Mouse (Mus musculus) erythroblast, embryonic 14.5 days (primary cell): ENCODE measurements around the gene Tpp1.

Experiments
- GATA1 ChIP-seq: IDR thresholded peaks from 2 replicates; pipeline ENCODE4 v1.6.1; 2012; ENCODE audit warnings: low read length, inconsistent platforms, mixed read lengths
- TAL1 ChIP-seq: IDR thresholded peaks from 3 replicates; pipeline ENCODE4 v1.6.1; 2012; ENCODE audit warnings: low read length, inconsistent platforms, mixed read lengths

DNA sequence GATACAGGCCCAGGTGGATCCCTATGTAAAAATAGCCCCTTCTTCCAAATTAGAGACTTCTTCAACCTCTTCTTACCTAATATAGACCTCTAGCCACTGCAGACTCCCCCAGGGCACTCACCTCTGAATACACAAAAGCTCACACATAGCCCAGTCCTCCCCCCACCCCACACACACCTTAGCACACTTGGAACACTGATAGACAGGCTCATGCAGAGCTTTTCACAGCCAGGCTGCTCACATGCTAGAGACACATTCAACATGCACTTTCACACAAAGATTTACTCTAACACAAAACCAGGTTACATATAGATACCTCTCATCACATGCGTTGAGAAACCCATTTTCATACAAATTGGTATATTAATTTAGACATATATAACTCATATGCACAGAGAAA, 25.3 kb upstream of the Tpp1 start:
- TF ChIP-seq TAL1, result no peak
- TF ChIP-seq GATA1, result no peak
